Mouse (Mus musculus) urinary bladder, postnatal 0 days (tissue): Measurements from ENCODE around the gene Rdh7. TPM values are rescaled to one million over a fixed set of nuclear protein-coding genes. Genes with fewer than 3 reads are reported as not detected.

Source experiments
- polyA plus RNA-seq: library from polyadenylated mRNA; unstranded; fragments of >200 nt; fragmentation: Nextera tagmentation; extraction: Ambion mirVana; gene quantifications from 2 replicates; pipeline ENCODE4 v1.2.1, GENCODE M21; 2015

Gene Rdh7
- 0.12 TPM in 1 of 2 replicates, not detected in the other for polyA plus RNA-seq

DNA sequence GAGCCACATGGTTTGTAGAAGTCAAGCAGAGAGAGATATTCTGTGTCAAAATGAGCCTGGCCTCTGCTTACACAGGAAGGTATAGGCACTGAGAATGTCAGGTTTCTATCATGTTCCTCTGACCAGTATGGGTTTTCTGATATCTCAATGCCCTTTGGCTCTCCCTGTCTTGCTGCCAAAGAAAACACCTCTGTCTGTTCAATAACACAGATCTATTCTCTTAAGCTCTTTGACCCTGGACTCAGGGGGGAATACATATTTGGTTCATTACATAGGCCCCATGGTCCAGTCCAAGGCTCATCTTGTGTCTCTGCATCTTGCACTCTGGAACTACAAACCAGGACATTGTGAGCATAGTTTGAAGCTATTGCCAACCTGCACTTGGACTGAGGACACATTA lies at the start of gene Rdh7:
Gene Rdh7 (minus strand): TSS at position 213 of the 400 bp plus-strand sequence.

DNA sequence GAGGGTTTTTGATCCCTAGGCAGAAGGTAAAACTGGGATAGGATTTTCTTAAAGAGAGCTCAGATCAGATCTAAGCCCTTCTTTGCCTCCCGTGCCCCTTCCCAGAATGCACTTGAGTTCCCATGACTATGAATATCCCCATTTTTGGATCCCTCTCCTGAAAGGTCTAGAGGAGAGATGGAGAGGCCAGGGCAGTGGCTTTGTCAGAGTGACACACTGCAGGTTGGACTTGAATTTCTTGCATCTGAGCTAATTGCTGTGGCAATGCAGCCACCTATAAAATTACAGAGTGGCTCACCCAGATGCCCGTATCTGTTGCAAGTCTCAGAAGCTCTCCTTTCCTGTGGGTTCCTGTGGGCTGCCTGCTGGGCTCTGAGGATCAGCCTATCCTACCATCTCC lies 9.6 kb upstream of the Rdh7 start, which contains the start of gene Sdr9c7:
Gene Sdr9c7 (plus strand): TSS at position 301 of the 400 bp plus-strand sequence.

DNA sequence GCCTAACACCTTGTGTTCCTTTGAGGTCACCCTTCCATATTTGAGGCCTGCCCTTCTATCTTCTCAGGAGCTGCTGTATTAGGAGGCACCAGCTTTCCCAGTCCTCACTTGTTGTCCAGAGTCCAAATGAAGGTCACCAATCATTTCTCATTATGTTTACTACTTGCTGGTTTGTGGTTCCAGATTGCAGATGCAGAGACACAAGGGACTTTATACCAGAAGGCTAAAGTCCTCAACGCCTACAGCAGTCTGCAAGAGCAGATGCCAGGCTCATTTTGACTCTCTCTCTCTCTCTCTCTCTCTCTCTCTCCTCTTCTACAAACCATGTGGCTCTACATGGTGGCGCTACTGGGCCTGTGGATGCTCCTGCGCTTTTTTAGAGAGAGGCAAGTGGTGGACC lies 22.4 kb downstream of the Rdh7 start, which contains the start of gene Rdh16f2:
Gene Rdh16f2 (plus strand): TSS at position 243 of the 400 bp plus-strand sequence.

DNA sequence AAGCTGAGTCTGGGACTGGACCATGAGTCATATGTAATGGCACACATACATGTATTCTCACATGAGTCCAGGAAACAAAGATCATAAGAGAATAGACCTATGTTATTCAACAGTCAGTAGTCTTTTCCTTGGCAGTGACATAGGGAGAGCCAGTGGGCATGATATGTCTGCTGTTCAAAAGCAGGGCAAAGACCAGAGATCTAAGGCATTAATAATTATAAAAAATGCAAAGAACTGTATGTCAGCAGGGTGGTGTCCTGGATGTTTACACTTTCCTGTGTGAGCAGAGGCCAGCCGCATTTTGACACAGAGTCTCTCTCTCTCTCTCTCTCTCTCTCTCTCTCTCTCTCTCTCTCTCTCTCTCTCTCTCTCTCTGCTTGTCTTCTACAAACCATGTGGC lies 39.0 kb downstream of the Rdh7 start, which contains the start of gene Rdh19:
Gene Rdh19 (plus strand): TSS at position 301 of the 400 bp plus-strand sequence.

Other genes starting within 250 kb of the Rdh7 start
- 40.9 and 44.7 TPM in 2 replicates for gene Stat6, start 245.8 kb downstream of the Rdh7 start, polyA plus RNA-seq
- gene Nemp1, start 221.9 kb downstream of the Rdh7 start, polyA plus RNA-seq = 5.7 and 6.4 TPM in 2 replicates
- 13.3 and 15.3 TPM in 2 replicates for gene Nab2, start 220.2 kb downstream of the Rdh7 start, polyA plus RNA-seq
- gene Myo1a, start 183.6 kb downstream of the Rdh7 start, polyA plus RNA-seq = 0.05 and 0.13 TPM in 2 replicates
- gene Tac2, start 164.3 kb downstream of the Rdh7 start, polyA plus RNA-seq = not detected in 2 replicates
- 1.1 and 1.4 TPM in 2 replicates for gene Zbtb39, start 149.3 kb downstream of the Rdh7 start, polyA plus RNA-seq
- gene Gpr182, start 137.1 kb downstream of the Rdh7 start, polyA plus RNA-seq = 0.54 and 0.60 TPM in 2 replicates
- not detected in 2 replicates for gene Rdh1, start 129.1 kb downstream of the Rdh7 start, polyA plus RNA-seq
- not detected in 2 replicates for gene Rdh16f1, start 129.0 kb downstream of the Rdh7 start, polyA plus RNA-seq
- gene Rdh9, start 112.4 kb downstream of the Rdh7 start, polyA plus RNA-seq = 0.14 and 0.27 TPM in 2 replicates
- not detected in 2 replicates for gene Rdh16, start 87.7 kb downstream of the Rdh7 start, polyA plus RNA-seq
- not detected in 2 replicates for gene Rdh19, start 38.9 kb downstream of the Rdh7 start, polyA plus RNA-seq
- not detected in 2 replicates for gene Rdh16f2, start 22.3 kb downstream of the Rdh7 start, polyA plus RNA-seq
- gene Sdr9c7, start 9.7 kb upstream of the Rdh7 start, polyA plus RNA-seq = 0.07 TPM in 1 of 2 replicates, not detected in the other
- gene Hsd17b6, start 118.8 kb upstream of the Rdh7 start, polyA plus RNA-seq = not detected in 2 replicates
- gene Prim1, start 126.4 kb upstream of the Rdh7 start, polyA plus RNA-seq = 18.1 and 22.6 TPM in 2 replicates
- 648 and 722 TPM in 2 replicates for gene Naca, start 146.8 kb upstream of the Rdh7 start, polyA plus RNA-seq
- 280 and 335 TPM in 2 replicates for gene Ptges3, start 170.1 kb upstream of the Rdh7 start, polyA plus RNA-seq
- gene Atp5b, start 194.5 kb upstream of the Rdh7 start, polyA plus RNA-seq = 2,155 and 2,375 TPM in 2 replicates
- 6.9 and 7.2 TPM in 2 replicates for gene Baz2a, start 202.8 kb upstream of the Rdh7 start, polyA plus RNA-seq